Mouse (Mus musculus) frontal cortex, adult 2 months (tissue): ENCODE measurements at regions not wholly inside any gene's neighbourhood (a gene's known extent, or its start where the extent isn't known, plus 50 kb on each side); places are given as distances from the start of the nearest gene placed in this dataset.
A peak's percentile ranks its signal among the peaks of the same experiment; 100 is the strongest.

Experiments used
- DNase-seq, 2 experiments: peaks; one replicate each; pipeline ENCODE4 v3.0.0; 2022; ENCODE audit warnings: low spot score in 1 of 2; ENCODE audit errors: extremely low spot score in 1 of 2

DNA sequence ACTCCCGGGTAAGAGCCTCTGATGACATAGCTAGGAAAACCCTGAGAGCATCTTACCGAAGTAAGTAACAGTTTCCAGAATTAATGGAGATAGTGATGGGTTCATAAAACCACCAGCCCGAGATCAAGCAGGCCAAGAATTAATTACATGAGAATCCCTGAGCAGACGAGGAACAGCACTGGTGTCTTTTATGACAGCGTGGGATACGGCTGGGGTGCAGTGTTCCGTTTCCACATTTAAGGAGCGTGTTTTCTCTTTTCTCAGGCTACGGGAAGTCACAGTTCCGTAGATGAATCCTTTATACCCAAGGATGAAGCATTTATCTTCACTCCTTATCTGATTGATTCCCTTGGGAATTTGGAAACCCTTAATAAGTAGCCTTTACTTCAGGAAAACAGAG, 169.1 kb upstream of the Samsn1 start:
- no peak for DNase-seq

- no peak for DNase-seq
These were observed 161.5 kb upstream of the Samsn1 start for GRCm38 (mm10) chr16:76183556-76183955.

DNA sequence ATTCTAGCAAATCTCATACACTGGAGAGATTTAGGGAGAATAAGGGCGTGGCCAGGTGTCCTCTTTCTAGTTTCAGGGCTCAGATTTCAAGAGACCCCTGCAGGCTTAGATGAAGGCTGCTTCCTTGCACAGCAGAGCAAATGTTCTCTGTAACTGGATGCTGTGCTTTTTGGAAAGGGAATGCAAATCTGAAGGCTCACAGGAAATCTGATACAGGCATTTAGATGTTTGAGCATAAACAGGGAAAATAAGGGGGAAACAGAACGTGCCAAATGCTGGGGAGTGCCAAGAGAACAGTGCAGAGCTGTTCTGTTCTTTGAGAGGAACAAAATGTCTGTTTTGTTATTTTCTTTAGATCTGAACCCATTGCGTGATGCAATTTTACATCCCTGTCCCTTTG, 161.0 kb upstream of the Samsn1 start:
- no peak for DNase-seq

DNA sequence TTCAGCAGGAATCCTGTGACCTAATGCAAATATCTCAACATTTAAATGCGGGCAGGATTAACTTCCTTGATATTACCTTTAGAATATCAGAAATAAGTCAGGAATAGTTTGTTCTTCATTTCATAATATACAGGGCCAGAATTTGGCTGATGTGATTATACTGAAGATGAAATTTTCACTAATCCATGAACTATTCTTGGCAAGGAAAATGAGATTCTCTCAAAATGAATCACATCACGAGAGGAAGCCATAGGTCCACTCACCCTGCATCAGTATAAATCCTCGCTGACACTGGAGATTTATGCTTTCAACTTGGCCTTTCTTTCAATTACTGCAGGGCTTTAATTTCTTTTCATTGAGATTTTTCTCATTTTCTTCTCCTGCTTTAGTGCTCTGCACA, 159.5 kb upstream of the Samsn1 start:
- DNase-seq = no peak

DNA sequence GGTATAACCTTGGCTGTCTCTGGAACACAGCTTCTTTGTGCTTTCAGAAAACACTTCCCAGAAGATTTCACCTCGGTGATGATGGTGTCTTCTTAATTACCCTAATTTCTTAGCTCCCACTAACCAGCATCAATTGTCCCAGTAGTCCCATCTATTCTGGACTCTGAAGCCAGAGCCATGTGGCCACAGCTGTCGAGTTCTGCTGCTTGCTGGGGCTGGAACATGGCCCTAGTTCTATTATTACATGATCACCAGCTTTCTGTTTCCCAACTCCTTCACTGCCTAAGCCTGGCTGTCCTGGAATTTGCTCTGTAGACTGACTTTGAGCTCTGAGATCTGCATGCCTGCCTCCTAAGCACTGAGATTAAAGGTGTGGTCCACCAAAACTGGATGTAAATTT, 145.6 kb upstream of the Samsn1 start:
- no peak for DNase-seq

DNA sequence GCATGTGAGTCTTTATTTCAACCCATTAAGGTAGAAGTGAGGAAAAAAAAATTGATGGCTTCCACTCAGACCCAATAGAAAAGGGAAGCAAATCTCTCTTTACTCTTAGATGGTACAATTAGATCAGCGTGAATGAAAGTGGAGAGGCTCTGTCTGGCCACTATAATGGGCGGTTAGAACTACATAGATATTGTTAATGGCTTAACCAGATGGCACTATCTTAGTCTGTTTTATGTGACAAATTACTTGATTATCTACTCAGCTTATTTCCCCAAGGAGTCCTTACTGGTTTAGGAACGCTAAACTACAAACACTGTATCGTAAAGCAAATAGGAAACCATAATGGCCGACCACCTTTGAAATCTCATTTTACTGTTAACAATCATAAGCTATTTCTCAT, 138.8 kb upstream of the Samsn1 start:
- no peak for DNase-seq

GRCm38 (mm10) chr16:76158585-76158984, 136.5 kb upstream of the Samsn1 start:
- no peak for DNase-seq

DNA sequence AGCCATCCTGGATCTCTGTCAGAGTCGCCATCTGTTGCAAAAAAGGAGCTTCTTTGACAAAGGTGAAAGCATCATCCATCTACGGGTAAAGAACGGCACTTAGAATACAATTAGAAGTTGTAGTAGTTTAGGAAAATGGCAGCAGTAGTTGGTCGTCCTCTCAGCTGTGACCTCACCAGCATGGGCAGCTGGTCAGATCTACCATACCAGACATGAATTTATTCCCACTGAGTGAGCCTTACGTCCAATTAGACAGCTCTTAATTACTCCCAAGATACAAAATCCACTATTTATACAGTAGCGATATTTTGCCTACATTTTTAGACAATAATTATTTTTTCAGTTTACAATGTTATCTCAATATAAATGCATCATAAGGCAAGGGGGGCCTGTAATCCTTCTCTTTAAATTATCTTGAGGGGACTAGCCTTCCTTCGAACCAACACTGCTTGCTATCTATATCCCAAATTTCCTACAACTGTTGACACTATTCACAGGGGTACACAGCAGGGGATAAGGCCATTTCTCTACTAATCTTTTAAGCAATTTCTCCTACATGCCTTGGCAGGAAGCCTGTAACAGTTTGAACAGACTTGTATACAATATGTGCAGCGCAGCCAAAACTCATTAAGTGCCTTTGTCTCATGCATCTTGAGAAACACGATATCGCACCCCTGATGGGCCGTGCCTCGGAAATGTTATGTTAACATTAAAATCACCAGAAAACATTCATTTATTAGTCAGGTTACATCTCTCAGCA, 131.9 kb upstream of the Samsn1 start:
- DNase-seq = no peak

DNA sequence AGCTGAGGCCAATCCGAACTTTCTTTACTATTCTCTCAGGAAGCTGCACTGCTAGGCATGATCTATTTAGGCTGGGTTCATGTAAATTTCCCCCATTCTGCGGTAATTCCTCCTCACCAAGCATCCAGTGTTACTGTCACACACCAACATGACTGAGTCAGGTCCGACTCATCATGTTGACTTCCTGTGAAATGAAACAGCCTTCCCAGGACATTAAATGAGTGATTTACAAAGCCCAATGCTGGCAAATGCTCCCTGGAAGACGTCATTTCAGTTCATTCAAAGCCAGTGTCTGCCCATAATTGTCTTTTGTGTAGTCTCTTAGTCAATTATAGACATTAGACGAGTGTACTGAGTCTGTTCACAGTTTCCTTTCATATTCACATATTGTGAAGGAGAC, 127.5 kb upstream of the Samsn1 start:
- no peak for DNase-seq

DNA sequence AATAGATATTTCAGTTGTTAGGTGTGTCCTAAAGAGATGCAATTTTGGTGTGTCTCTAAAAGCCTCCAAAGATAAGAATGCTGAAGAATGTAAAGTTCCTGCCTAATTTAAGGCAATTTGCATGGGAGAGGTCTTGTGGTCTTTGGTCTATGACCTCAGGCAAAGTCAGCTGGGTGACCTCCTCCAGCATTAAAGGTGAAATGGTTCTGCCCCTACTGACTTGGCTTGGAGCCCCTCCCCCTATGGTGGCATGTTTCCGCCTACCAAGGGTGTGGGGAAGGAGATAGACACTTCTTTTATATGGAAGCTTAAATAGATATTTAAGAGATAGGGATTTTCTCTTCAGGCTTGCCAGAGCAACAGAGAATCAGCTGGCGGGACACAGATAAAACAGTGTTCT, 111.8 kb upstream of the Samsn1 start:
- no peak for DNase-seq

DNA sequence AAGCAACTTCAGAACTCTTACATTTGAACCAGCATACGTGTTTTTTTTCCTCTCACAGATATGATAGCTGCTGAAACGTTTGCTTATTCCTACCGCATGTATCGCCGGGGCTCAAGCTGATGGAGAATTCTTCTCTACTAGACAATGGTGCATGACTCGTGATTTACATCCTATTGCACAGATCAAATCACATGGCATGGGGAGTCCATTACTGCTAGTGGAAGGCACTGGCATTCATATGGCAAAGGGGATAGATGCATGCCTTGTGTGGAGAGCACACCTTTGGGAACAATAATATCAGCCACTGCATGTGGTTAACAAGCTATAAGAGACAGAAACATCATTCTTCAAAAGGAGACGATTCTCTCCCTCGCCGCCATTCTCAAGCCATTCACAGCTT, 108.4 kb upstream of the Samsn1 start:
- DNase-seq = no peak

- DNase-seq = peak in 1 of 2 experiments; percentile 32
These were observed 107.9 kb upstream of the Samsn1 start for GRCm38 (mm10) chr16:76129982-76130381.

- no peak for DNase-seq
These were observed 100.9 kb upstream of the Samsn1 start for GRCm38 (mm10) chr16:76123021-76123384.

- DNase-seq = no peak
These were observed 100.3 kb upstream of the Samsn1 start for GRCm38 (mm10) chr16:76122172-76123020.

DNA sequence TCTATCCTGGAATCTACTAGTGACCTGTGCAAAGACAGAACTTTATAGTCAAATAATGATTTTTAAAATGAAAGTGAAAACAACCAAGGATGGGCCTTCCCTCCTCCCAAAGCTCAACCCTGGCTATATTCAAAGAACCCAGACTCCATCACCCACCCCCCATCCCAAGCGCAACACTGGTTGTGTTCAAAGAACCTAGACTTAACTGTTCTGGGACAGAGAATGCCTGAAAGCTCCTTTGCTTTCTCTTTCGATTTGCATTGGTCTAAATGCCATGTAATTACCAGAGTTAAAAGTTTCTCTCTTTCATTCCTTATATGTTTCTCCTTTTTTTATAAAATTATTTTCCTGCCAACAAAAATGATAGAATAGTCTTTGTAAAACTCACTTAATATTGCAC, 98.6 kb upstream of the Samsn1 start:
- DNase-seq = no peak

GRCm38 (mm10) chr16:76110383-76110782, 88.3 kb upstream of the Samsn1 start:
- DNase-seq = no peak

GRCm38 (mm10) chr16:76108464-76108863, 86.4 kb upstream of the Samsn1 start:
- no peak for DNase-seq

GRCm38 (mm10) chr16:76104673-76105072, 82.6 kb upstream of the Samsn1 start:
- DNase-seq = no peak

GRCm38 (mm10) chr16:76101773-76102172, 79.7 kb upstream of the Samsn1 start:
- DNase-seq = no peak

DNA sequence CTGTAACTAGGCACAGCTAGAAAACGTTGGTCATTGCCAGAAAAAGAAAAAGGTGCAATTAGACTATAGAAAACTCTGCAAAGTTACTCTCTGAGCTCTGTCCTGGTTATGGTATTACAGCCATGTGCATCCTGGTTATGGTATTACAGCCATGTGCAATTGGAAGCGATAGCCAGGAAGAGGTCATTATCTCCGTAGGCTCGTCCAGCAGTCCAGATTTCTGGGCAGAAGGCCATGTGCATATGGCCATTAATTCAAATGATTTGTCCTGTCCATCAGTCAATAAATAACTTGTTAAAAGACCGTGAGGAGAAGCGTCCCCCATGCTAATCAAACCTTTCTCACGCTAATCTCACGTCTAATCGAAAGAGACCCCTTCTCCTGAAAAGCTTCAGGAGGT, 75.7 kb upstream of the Samsn1 start:
- no peak for DNase-seq

DNA sequence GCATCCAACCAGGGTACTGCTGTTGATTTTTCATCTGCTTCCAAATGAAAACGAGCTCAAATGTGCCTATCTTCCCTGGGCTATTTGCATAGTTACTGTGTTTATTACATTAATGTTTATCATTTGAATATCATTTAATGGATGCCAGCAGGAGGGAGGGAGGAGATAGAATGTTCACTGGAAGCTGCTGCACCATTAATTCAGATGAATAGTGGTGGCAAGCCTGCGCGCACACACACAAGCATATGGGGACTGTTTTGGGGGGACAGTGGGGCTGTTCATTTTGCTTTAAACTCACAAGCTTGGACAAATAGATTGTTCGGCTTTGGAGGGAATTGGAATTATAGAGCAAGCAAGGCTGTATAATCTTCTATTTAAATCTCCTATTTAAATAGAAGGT, 74.3 kb upstream of the Samsn1 start:
- no peak for DNase-seq

DNA sequence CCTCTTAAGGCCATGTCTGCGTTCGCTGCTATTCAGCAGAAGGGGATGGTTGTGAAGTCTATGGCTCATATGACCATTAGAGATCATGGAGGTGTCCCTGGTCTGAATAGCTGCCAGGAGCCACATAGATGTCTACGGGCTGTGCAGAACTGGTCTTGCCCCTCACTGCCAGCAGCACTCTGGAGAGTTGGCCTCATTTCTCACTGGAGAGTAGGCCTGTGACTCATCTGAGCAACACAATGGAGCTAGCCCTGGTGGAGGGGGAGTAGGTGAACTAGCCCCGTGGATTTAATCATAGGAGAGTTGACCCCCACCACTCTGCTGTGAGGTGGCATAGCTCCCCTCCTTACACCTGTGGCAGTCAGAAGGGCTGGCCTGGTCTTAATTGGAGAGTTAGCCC, 63.3 kb upstream of the Samsn1 start:
- no peak for DNase-seq
